Mouse (Mus musculus): ENCODE data around the gene Cmtm3. TPM values are rescaled to one million over a fixed set of nuclear protein-coding genes. Genes with fewer than 3 reads are reported as not detected.
A peak's percentile ranks its signal among the peaks of the same experiment; 100 is the strongest.
"Not testable (repeated sequence)": the region's sequence is repeated elsewhere in the genome, so short reads cannot be mapped to it uniquely, and the experiment has no call there.

Gene Cmtm3
- total and polyA plus RNA-seq, 2 experiments from 2014 or later = 29.0 to 64.6 TPM

DNA sequence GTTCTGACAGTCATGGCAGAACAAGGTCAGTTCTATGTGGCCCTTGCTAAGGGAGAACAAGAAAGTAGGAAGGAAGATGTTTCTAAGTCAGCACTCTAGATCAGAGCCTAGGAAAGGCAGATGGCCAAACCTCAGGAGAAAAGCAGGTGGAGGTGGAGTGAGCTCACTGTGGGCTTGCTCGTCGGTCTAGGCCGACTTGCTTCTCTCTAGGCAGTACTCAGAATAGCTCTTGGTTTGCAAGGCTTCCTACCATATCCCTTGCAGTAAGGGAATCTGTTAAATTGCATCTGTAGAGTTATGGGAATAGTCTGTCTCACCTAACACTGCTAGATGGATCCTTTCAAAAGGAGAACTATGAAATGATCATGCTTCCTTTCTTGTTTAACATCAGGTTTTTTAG lies 27.2 kb upstream of the Cmtm3 start:
- not testable (repeated sequence) for H3K4me3 ChIP-seq (ENCODE audit: low read depth, low read length); H3K27ac ChIP-seq (ENCODE audit: low read depth); H3K9me3 ChIP-seq (replicated peaks; ENCODE audit: control insufficient read depth, low read length); H3K4me2 ChIP-seq (ENCODE audit: low read depth, low read length); H3K4me1 ChIP-seq (ENCODE audit: control insufficient read depth, insufficient read depth); H3K27me3 ChIP-seq (ENCODE audit: control insufficient read depth, insufficient read depth, low read length); H3K36me3 ChIP-seq (replicated peaks; ENCODE audit: control insufficient read depth, insufficient read depth, low read length); ATAC-seq (ENCODE audit: insufficient read depth, low read depth); DNase-seq (ENCODE audit: low spot score); H3K9ac ChIP-seq (replicated peaks; ENCODE audit: low read depth, low read length)
- WGBS = 85% methylated on average over 3 of the region's 3 CpGs

DNA sequence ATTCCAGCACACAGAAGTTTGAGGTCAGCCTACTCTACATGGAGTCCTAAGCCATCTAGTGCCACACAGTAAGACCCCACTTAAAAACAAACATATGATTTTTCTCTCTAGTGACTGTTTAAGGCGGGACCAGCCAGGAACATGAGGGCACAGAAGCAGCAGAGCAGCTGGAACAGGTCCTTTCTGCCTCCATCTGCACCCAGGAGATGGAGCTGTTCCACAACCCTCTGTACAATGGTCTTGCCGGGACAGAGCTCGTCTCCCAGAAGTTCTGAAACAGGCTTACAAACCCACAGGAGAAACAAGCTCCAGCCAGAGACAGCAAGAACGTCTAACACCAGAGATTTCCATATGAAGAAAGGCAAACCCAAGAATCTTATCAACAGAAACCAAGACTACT lies 25.9 kb upstream of the Cmtm3 start:
- H3K36me3 ChIP-seq (replicated peaks; ENCODE audit: control insufficient read depth, insufficient read depth, low read length) = no peaks in the 10 kb centered on the region
- no peaks in the 10 kb centered on the region for H3K4me1 ChIP-seq (ENCODE audit: control insufficient read depth, insufficient read depth)
- no peaks in the 10 kb centered on the region for H3K9me3 ChIP-seq (replicated peaks; ENCODE audit: control insufficient read depth, low read length)
- no peak overlapping the region for H3K4me3 ChIP-seq (ENCODE audit: low read depth, low read length)
- no peaks in the 10 kb centered on the region for H3K27me3 ChIP-seq (ENCODE audit: control insufficient read depth, insufficient read depth, low read length)
- H3K9ac ChIP-seq (replicated peaks; ENCODE audit: low read depth, low read length) = no peak overlapping the region
- ATAC-seq (ENCODE audit: insufficient read depth, low read depth) (no peak), DNase-seq (ENCODE audit: low spot score) (peak; percentile 36)
- TF ChIP-seq EP300 (IDR thresholded peaks at IDR 0.05; ENCODE audit: low read depth) (no peak), CTCF (IDR thresholded peaks at IDR 0.05; ENCODE audit: low read depth) (peak; percentile 49)
- H3K4me2 ChIP-seq (ENCODE audit: low read depth, low read length) = no peak overlapping the region
- no peak overlapping the region for H3K27ac ChIP-seq (ENCODE audit: low read depth)
- 36% methylated on average over 4 of the region's 4 CpGs for WGBS

DNA sequence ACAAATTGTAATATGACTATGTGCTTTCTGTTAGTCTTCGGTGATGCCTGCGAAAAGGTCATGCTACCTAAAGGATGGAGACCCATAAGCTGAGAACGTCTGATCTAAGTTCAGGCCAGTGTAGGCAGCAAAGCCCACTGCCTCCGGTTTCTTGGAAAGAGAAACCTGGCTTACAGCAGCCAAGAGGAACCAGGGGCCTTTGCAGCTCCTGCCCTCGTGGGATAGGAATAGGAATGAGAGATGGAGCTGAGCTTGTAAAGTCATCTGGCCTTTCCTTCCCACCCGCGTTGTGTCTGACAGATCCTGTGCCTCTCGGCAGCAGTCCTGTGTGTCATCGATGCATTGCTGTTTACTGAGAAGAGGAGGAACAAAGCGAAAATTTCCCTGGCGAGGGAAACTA lies 17.9 kb upstream of the Cmtm3 start, which contains the start of gene Gm11020:
Gene Gm11020 (plus strand): TSS at position 301 of the 400 bp plus-strand sequence.
- not testable (repeated sequence) for H3K4me1 ChIP-seq (ENCODE audit: control insufficient read depth, insufficient read depth); H3K4me2 ChIP-seq (ENCODE audit: low read depth, low read length); H3K27me3 ChIP-seq (ENCODE audit: control insufficient read depth, insufficient read depth, low read length); ATAC-seq (ENCODE audit: insufficient read depth, low read depth); H3K9ac ChIP-seq (replicated peaks; ENCODE audit: low read depth, low read length); H3K36me3 ChIP-seq (replicated peaks; ENCODE audit: control insufficient read depth, insufficient read depth, low read length); H3K4me3 ChIP-seq (ENCODE audit: low read depth, low read length); DNase-seq (ENCODE audit: low spot score); H3K9me3 ChIP-seq (replicated peaks; ENCODE audit: control insufficient read depth, low read length); H3K27ac ChIP-seq (ENCODE audit: low read depth)
- 72% methylated on average over 7 of the region's 11 CpGs for WGBS

DNA sequence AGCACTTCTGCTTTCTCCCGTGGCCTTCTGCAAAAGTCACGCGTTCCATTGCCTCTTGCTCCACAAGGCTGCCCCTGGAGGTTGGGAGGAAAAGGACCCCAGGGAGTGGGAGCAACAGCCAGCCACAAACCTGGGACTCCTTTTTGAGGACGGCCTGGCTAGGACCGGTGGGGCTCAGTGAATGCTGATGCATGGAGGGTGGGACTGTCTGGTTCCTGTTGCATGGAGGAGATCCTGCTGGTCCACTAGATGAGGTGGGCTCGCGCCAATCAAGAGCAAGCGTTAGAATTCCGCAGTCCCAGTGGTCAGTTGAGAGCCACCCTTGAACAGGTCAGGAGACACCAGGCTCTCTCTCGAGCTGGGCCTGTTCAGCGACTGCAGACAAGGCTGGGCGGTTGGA lies 17.3 kb upstream of the Cmtm3 start, which contains the start of gene Cmtm2b:
Gene Cmtm2b (plus strand): TSS at position 301 of the 400 bp plus-strand sequence.
- not testable (repeated sequence) for ATAC-seq (ENCODE audit: insufficient read depth, low read depth); H3K4me3 ChIP-seq (ENCODE audit: low read depth, low read length); H3K4me2 ChIP-seq (ENCODE audit: low read depth, low read length); DNase-seq (ENCODE audit: low spot score); H3K27ac ChIP-seq (ENCODE audit: low read depth); H3K27me3 ChIP-seq (ENCODE audit: control insufficient read depth, insufficient read depth, low read length); H3K9ac ChIP-seq (replicated peaks; ENCODE audit: low read depth, low read length); H3K9me3 ChIP-seq (replicated peaks; ENCODE audit: control insufficient read depth, low read length); H3K4me1 ChIP-seq (ENCODE audit: control insufficient read depth, insufficient read depth); H3K36me3 ChIP-seq (replicated peaks; ENCODE audit: control insufficient read depth, insufficient read depth, low read length)
- 72% methylated on average over 12 of the region's 12 CpGs for WGBS

DNA sequence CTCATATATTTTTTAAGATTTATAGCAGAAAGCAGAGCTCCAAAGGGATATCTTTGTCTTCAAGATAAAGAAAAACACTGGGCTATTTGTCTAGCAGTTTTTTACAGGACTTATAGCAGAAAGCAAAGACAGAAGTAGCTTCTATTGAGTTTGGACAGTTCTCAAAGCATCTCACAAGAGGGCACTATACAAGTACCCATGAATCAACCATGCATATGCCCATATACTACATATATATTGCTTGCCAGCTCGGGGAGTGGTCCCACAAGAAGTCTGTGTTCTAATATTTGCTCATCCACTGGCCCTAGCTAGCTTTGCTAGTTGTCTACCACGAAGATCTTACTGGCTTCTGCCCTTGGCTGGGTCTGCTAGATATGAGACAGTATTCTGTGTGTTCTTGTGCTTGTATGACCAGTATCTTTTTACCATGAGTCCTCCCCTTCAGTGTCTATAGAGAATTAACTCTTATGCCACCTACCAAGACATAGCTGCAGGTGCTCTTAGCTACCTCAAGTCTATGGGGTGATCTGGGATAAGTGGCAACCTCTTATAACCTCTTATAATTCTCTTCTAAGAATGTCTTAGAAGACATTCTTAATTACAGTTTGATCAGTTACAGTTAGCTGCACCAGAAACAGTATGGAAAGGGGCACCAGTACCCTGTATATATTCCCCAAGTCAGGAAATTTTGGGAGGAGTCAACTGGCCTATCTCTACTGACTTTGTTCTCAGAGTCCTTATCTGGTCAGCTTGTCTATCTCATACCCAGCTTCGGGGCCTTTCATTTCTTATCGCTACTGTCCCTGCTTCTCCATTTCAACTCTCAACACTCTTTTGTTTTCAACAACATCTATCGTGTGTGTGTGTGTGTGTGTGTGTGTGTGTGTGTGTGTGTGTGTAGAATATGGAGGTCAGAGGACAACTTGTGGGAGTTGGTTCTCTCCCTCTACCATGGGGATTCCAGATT lies 6.3 kb upstream of the Cmtm3 start:
- Histone ChIP-seq H3K27ac (ENCODE audit: low read depth) (no peak overlapping the region), H3K4me1 (ENCODE audit: control insufficient read depth, insufficient read depth) (no peaks in the 10 kb centered on the region), H3K9me3 (replicated peaks; ENCODE audit: control insufficient read depth, low read length) (no peaks in the 10 kb centered on the region), H3K9ac (replicated peaks; ENCODE audit: low read depth, low read length) (no peak overlapping the region), H3K4me2 (ENCODE audit: low read depth, low read length) (no peak overlapping the region), H3K4me3 (ENCODE audit: low read depth, low read length) (no peak overlapping the region), H3K27me3 (ENCODE audit: control insufficient read depth, insufficient read depth, low read length) (no peaks in the 10 kb centered on the region), H3K36me3 (replicated peaks; ENCODE audit: control insufficient read depth, insufficient read depth, low read length) (no peaks in the 10 kb centered on the region)
- DNase-seq (ENCODE audit: low spot score) (no peak), ATAC-seq (ENCODE audit: insufficient read depth, low read depth) (no peak)
- 42% methylated on average over 5 of the region's 5 CpGs for WGBS
- TF ChIP-seq CTCF (IDR thresholded peaks at IDR 0.05; ENCODE audit: low read depth) (no peak), EP300 (IDR thresholded peaks at IDR 0.05; ENCODE audit: low read depth) (no peak)

DNA sequence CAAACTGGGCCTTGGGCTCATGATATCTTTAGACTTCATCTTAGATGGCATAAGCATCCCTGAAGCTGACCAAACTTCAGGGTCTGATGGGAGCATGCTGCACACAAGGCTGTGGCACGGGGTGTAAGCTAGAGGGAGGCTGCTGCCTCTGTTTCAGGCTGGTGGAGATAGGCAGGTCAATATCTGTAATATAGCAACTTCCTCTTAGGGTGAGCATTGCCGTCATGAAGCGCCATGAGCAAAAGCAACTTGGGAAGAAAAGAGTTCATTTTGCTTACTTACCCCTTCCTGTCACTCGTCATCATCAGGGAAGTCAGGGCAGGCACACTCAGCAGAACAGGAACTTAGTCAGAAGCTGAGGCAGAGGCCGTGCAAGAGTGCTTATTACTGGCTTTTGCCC lies 5.4 kb upstream of the Cmtm3 start:
- 57% methylated on average over 5 of the region's 5 CpGs for WGBS
- no peak for DNase-seq (ENCODE audit: low spot score)
- no peaks in the 10 kb centered on the region for H3K36me3 ChIP-seq (replicated peaks; ENCODE audit: control insufficient read depth, insufficient read depth, low read length)
- no peak overlapping the region for H3K9ac ChIP-seq (replicated peaks; ENCODE audit: low read depth, low read length)
- no peaks in the 10 kb centered on the region for H3K27me3 ChIP-seq (ENCODE audit: control insufficient read depth, insufficient read depth, low read length)
- no peak for TF ChIP-seq EP300 (IDR thresholded peaks at IDR 0.05; ENCODE audit: low read depth)
- TF ChIP-seq CTCF (IDR thresholded peaks at IDR 0.05; ENCODE audit: low read depth) = no peak
- no peak overlapping the region for H3K4me3 ChIP-seq (ENCODE audit: low read depth, low read length)
- ATAC-seq (ENCODE audit: insufficient read depth, low read depth) = no peak
- H3K9me3 ChIP-seq (replicated peaks; ENCODE audit: control insufficient read depth, low read length) = no peaks in the 10 kb centered on the region
- H3K27ac ChIP-seq (ENCODE audit: low read depth) = no peak overlapping the region
- H3K4me2 ChIP-seq (ENCODE audit: low read depth, low read length) = no peak overlapping the region
- H3K4me1 ChIP-seq (ENCODE audit: control insufficient read depth, insufficient read depth) = no peaks in the 10 kb centered on the region

All from heart, postnatal 0 days (tissue).